Mouse (Mus musculus) cerebellum, adult 9-11 months (tissue): ENCODE measurements around the gene Map2.

Experiments used
- DNase-seq: peaks from one replicate; pipeline ENCODE4 v3.0.0; 2022

Map2 gene

GRCm38 (mm10) chr1:66320378-66321135 lies 145.5 kb downstream of the Map2 start:
- no peak for DNase-seq

- no peak for DNase-seq
Observed at GRCm38 (mm10) chr1:66321136-66321502, 146.0 kb downstream of the Map2 start.

GRCm38 (mm10) chr1:66321631-66322142 lies 146.6 kb downstream of the Map2 start:
- peak; percentile 78 for DNase-seq

GRCm38 (mm10) chr1:66323461-66323860 lies 148.4 kb downstream of the Map2 start:
- DNase-seq: peak; percentile 63

GRCm38 (mm10) chr1:66324951-66325350 lies 149.9 kb downstream of the Map2 start:
- DNase-seq: peak; percentile 37

GRCm38 (mm10) chr1:66328996-66329395 lies 153.9 kb downstream of the Map2 start:
- no peak for DNase-seq

GRCm38 (mm10) chr1:66329534-66329933 lies 154.5 kb downstream of the Map2 start:
- no peak for DNase-seq

GRCm38 (mm10) chr1:66335724-66336284 lies 160.7 kb downstream of the Map2 start:
- DNase-seq: no peak

- DNase-seq: no peak
Observed at GRCm38 (mm10) chr1:66339213-66339612, 164.1 kb downstream of the Map2 start.

- no peak for DNase-seq
Observed at GRCm38 (mm10) chr1:66348404-66349165, 173.5 kb downstream of the Map2 start.

GRCm38 (mm10) chr1:66349166-66349835 lies 174.2 kb downstream of the Map2 start:
- peak; percentile 28 for DNase-seq

- no peak for DNase-seq
Observed at GRCm38 (mm10) chr1:66351366-66351765, 176.3 kb downstream of the Map2 start.

GRCm38 (mm10) chr1:66361799-66362198 lies 186.7 kb downstream of the Map2 start:
- no peak for DNase-seq

- DNase-seq: no peak
Observed at GRCm38 (mm10) chr1:66363285-66363684, 188.2 kb downstream of the Map2 start.

GRCm38 (mm10) chr1:66364386-66364785 lies 189.3 kb downstream of the Map2 start:
- DNase-seq: no peak

GRCm38 (mm10) chr1:66365600-66365999 lies 190.5 kb downstream of the Map2 start:
- no peak for DNase-seq

GRCm38 (mm10) chr1:66369486-66369885 lies 194.4 kb downstream of the Map2 start:
- no peak for DNase-seq

- DNase-seq: no peak
Observed at GRCm38 (mm10) chr1:66371371-66371770, 196.3 kb downstream of the Map2 start.

- no peak for DNase-seq
Observed at GRCm38 (mm10) chr1:66386321-66386720, 211.2 kb downstream of the Map2 start.

- DNase-seq: peak; percentile 50
Observed at GRCm38 (mm10) chr1:66386751-66387452, 211.8 kb downstream of the Map2 start.

GRCm38 (mm10) chr1:66388561-66388960 lies 213.5 kb downstream of the Map2 start:
- DNase-seq: peak; percentile 43

- no peak for DNase-seq
Observed at GRCm38 (mm10) chr1:66394944-66395637, 220.0 kb downstream of the Map2 start.
